Mouse (Mus musculus) limb, embryonic 10.5 days (tissue): ENCODE results near the gene Ace. TPM values are rescaled to one million over a fixed set of nuclear protein-coding genes. Genes with fewer than 3 reads are reported as not detected.

Source experiments
- DNase-seq: peaks from one replicate; pipeline ENCODE4 v3.0.0-alpha.2; 2017; ENCODE audit warnings: low spot score
- H3K27ac ChIP-seq: fragments of 300-500 bp; sonication (generic); 2 replicates; pipeline ENCODE4 v1.5.1; 2016; ENCODE audit warnings: mild to moderate bottlenecking
- H3K27me3 ChIP-seq: fragments of 300-500 bp; sonication (generic); 2 replicates; pipeline ENCODE4 v1.6.1; 2016; ENCODE audit warnings: low read depth, mild to moderate bottlenecking; ENCODE audit not compliant: poor library complexity, severe bottlenecking
- H3K36me3 ChIP-seq: fragments of 300-500 bp; sonication (generic); 2 replicates; pipeline ENCODE4 v1.6.1; 2016; ENCODE audit warnings: mild to moderate bottlenecking, moderate library complexity
- H3K4me1 ChIP-seq: fragments of 300-500 bp; sonication (generic); 2 replicates; pipeline ENCODE4 v1.6.1; 2016
- H3K4me3 ChIP-seq: fragments of 300-500 bp; sonication (generic); 2 replicates; pipeline ENCODE4 v1.5.1; 2016; ENCODE audit warnings: mild to moderate bottlenecking, moderate library complexity
- H3K9me3 ChIP-seq: fragments of 300-500 bp; sonication (generic); replicated peaks from 2 replicates; pipeline ENCODE4 v1.6.1; 2016; ENCODE audit warnings: mild to moderate bottlenecking
- WGBS: fragments of 180-500 bp; shearing (Covaris S2); methylation state at CpG from one replicate; pipeline ENCODE4 v1.1.7; 2016; 5-methylcytosine and 5-hydroxymethylcytosine counted together
- polyA plus RNA-seq: library from polyadenylated mRNA; unstranded; fragments of >200 nt; fragmentation: Nextera tagmentation; extraction: Ambion mirVana; gene quantifications from 2 replicates; pipeline ENCODE4 v1.2.1, GENCODE M21; 2016

The Ace gene
- polyA plus RNA-seq, 1 experiment from 2014 or later: 0.16 TPM

DNA sequence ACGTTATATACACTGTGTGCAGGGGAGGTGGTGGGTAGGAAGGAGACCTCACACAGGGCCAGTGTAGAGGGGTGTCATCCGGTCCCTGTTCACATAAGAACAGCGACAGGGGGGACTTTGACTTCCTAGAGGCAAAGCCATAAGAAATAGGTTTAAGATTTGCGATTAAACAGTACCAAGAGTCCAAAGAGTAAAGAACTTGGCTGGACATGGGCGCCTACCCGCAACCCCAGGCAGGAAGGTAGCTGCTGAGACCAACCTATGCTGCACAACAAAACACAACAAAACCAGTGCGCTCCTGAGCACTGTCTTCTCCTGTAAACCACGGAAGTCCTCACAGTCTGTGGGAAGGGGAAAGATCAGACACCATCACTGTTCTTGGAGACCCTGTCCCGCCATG lies 15.6 kb upstream of the Ace start:
- Histone ChIP-seq H3K27me3 (no peaks in the 10 kb centered on the region), H3K4me3 (no peak overlapping the region), H3K36me3 (no peaks in the 10 kb centered on the region), H3K9me3 (no peaks in the 10 kb centered on the region), H3K4me1 (peaks cover 28% of the 10 kb centered on the region), H3K27ac (peak overlapping the region; percentile 15; the same call in 1 of the 2 replicates)
- 88% methylated on average over 9 of the region's 9 CpGs for WGBS
- DNase-seq: no peak

DNA sequence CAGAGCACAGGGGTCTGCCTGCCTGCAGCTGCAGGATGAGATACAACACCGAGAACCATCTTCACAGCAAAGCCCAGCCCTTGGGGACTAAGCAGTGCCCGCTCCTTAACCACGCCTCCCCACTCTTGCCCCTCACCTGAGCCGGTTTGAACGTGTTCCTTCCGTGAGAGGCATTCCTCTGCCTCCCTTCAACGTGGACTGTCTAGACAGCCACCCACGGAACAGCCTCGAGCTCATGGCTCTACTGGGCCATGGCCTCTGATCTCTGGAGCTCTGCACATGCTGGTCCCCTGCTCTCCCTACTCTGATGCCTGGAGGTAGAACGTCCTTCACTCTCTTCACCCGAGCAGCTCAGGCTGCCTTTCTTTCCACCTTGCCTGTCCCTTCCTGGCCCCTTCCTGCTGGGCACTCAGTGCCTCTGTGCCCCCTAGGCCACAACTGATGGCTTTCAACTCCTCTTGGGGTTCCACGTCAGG lies 14.8 kb upstream of the Ace start, which contains the start of gene Cyb561:
Cyb561 (minus strand) TSS at position 426 of the 476 bp plus-strand sequence.
- Histone ChIP-seq H3K36me3 (no peaks in the 10 kb centered on the region), H3K27ac (0 out of 2 replicates have a peak within 1 kb of the TSS, but pooled peaks have one; percentile 15), H3K9me3 (no peaks in the 10 kb centered on the region), H3K4me3 (no peak within 1 kb of the TSS), H3K27me3 (no peaks in the 10 kb centered on the region), H3K4me1 (peaks cover 25% of the 10 kb centered on the region)
- 74% methylated on average over 12 of the region's 12 CpGs for WGBS
- no peak for DNase-seq

DNA sequence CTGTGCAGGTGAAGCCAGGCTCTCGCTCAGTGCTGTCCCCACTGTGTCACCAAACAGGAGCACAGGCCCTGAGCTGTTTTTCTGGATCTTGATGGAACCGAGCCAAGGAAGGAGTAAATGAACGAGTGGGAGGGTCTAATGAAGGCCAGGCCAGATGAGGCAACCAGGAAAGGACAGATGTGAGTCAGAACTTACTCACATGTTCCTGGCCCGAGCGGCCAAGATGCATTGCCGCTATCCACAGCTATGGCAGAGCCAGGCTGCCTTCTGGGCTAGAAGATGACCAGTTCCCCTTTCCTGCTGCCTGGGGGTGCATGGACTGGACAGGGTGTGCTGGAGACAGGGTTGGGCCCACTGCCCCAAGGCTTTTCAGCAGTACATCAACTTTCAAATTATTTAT lies 14.3 kb upstream of the Ace start:
- Histone ChIP-seq H3K27ac (no peak overlapping the region), H3K4me1 (peaks cover 23% of the 10 kb centered on the region), H3K4me3 (no peak overlapping the region), H3K36me3 (no peaks in the 10 kb centered on the region), H3K27me3 (no peaks in the 10 kb centered on the region), H3K9me3 (no peaks in the 10 kb centered on the region)
- WGBS: 82% methylated on average over 6 of the region's 6 CpGs
- DNase-seq: no peak

DNA sequence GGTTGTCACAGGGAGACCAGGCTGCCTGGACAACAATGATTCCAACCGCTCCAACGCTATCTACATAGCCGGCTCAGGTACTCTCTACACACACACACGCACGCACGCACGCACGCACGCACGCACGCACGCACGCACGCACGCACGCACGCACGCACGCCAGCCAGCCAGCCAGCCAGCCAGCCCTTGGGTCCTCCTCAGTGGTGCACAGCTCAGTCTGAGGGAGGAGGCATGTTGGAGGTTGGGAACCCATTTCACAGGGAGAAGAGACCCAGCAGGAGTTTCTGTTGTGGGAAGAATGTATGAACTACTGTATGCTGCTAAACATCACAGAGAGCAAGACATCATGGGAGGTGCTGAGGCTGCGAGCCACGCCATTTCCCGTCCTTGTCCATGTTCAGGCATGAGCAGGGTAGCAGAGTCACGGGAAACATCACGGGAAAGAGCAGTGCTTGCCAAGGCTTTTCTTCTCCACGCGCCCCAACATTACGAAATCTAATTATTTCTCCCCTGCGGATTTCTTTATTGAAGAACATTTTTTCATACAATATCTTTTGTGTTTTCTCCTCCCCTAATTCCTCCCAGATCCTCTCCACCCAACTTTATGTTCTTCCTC lies 11.8 kb upstream of the Ace start:
- no peak for DNase-seq
- no peaks in the 10 kb centered on the region for H3K36me3 ChIP-seq
- no peaks in the 10 kb centered on the region for H3K27me3 ChIP-seq
- H3K4me3 ChIP-seq: no peak overlapping the region
- 94% methylated on average over 28 of the region's 28 CpGs for WGBS
- peaks cover 17% of the 10 kb centered on the region for H3K4me1 ChIP-seq
- no peak overlapping the region for H3K27ac ChIP-seq
- H3K9me3 ChIP-seq: no peaks in the 10 kb centered on the region

DNA sequence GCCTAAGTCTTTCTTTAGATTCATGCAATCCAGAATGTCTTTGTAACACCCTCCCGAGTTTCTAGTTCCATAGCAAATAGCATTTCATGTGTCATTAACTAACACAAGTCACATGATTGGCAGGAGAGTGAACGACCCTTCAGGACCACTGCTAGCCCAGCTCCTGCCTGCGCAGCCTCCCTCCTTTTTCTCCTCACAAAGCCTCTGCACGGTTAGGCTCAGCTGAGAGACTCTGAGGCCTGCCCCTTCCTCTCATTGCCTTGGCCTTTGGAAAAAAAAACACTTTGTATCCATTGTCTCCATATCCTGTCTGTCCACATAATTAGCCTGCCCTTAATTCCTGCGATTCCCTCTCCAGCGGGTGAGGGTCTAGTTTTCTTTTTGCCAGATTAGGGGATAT lies 10.2 kb upstream of the Ace start:
- H3K4me3 ChIP-seq: no peak overlapping the region
- no peaks in the 10 kb centered on the region for H3K9me3 ChIP-seq
- H3K27ac ChIP-seq: no peak overlapping the region
- H3K4me1 ChIP-seq: peaks cover 4% of the 10 kb centered on the region; the same call in 1 of the 2 replicates
- 69% methylated on average over 6 of the region's 6 CpGs for WGBS
- DNase-seq: no peak
- H3K27me3 ChIP-seq: no peaks in the 10 kb centered on the region
- no peaks in the 10 kb centered on the region for H3K36me3 ChIP-seq

DNA sequence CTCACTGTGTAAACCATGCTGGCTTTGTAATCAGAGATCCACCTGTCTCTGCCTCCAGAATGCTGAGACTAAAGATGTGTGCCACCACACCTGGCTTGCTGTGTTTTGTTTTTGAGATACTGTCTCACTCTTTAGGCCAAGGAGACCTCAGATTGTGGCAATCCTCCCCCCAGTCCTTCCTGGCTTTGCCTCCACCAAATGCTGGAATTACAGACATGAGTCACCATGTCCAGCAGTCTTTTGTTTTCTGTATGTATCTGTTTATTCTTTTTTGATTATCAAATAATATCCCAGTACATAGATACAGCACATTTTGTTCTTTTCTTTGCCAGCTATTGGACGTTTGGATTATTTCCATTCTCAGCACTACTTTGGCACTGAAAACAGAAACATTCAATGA lies 9.2 kb upstream of the Ace start:
- Histone ChIP-seq H3K27me3 (no peaks in the 10 kb centered on the region), H3K9me3 (no peaks in the 10 kb centered on the region), H3K4me3 (no peak overlapping the region), H3K4me1 (no peaks in the 10 kb centered on the region; the same call in 1 of the 2 replicates), H3K27ac (no peak overlapping the region), H3K36me3 (no peaks in the 10 kb centered on the region)
- WGBS: 51% methylated on average over 1 of the region's 1 CpGs
- no peak for DNase-seq

DNA sequence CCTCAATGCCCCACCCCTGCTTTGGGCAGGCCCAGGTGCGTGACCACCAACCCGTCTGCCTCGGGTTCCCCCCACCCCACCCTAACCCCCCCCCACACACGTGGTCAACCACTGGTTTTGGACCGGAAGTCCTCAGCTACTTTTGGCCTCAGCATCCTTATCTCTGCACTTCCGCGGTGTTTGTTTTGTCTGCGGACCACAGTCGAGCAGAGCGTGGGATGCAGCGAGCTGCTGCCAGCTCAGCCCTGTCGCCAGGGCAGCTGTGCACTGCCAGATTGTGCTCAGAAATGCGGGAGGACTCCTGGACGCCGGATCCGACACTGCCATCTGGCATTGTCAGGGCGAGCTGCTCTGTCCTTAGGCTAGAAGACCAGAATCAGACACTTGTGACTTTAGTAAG lies 8.4 kb upstream of the Ace start:
- no peak for DNase-seq
- Histone ChIP-seq H3K36me3 (no peaks in the 10 kb centered on the region), H3K4me1 (no peaks in the 10 kb centered on the region; the same call in 1 of the 2 replicates), H3K9me3 (no peaks in the 10 kb centered on the region), H3K4me3 (no peak overlapping the region), H3K27me3 (no peaks in the 10 kb centered on the region), H3K27ac (no peak overlapping the region)
- 63% methylated on average over 17 of the region's 17 CpGs for WGBS

DNA sequence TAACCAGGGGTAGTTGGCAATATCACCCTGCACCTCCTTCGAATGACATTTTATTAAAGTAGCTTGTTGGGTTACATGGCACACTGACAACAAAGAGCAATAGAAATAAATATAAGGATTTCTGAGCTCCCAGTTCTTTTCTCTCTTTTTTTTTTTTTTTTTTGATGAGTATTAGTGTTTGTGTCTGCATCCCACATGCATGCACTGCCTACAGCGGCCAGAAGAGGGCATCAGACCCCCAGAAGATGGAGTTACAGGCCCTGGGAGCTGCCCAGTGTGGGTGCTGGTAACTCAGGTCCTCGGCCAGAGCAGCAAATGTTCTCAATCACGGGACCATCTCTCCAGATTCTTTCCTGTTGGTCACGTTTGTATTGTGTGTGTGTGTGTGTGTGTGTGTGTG lies 3.1 kb upstream of the Ace start:
- H3K36me3 ChIP-seq: no peaks in the 10 kb centered on the region
- H3K27ac ChIP-seq: no peak overlapping the region
- peaks cover 44% of the 10 kb centered on the region for H3K27me3 ChIP-seq
- peaks cover 18% of the 10 kb centered on the region for H3K4me1 ChIP-seq
- H3K4me3 ChIP-seq: no peak overlapping the region
- H3K9me3 ChIP-seq: no peaks in the 10 kb centered on the region
- DNase-seq: no peak
- WGBS: 65% methylated on average over 5 of the region's 5 CpGs

DNA sequence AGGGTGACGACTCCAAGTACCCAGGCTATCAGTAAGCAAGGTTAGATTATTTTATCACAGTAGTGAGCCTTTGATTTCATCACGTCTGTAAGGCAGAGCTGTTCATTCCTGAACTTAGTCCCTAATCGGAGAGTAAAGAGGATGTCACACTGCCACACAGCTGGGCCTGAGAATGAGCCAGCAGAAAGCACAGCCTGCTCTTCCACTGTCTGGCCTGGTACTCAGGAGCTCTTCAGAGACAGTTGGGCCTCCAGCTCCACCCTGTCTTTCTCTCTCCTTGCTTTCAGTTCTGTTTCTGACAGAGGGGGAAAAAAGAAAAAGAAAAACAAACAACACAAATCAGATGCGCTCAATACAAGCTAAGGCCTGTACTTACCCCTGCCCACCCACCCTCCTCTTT lies 1.5 kb upstream of the Ace start:
- no peaks in the 10 kb centered on the region for H3K9me3 ChIP-seq
- 80% methylated on average over 4 of the region's 4 CpGs for WGBS
- H3K4me3 ChIP-seq: no peak overlapping the region
- H3K27ac ChIP-seq: no peak overlapping the region
- no peaks in the 10 kb centered on the region for H3K36me3 ChIP-seq
- H3K27me3 ChIP-seq: peaks cover 60% of the 10 kb centered on the region
- DNase-seq: no peak
- H3K4me1 ChIP-seq: peaks cover 18% of the 10 kb centered on the region

DNA sequence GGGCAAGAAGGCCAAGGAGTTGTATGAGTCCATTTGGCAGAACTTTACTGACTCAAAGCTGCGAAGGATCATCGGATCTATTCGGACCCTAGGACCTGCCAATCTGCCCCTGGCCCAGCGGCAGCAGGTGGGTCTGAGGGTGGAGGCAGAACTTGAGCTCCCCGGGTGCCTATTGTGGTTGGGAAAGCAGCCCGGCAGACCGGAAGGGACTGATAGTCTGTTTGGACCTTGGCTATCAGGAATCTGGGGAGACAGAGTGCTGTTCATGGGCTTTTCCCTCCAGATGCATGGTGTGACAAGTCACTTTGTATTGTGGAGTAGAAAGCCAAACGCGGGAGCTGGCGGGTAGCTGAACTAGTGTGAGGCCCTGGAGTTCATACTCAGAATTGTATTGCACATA lies 1.2 kb downstream of the Ace start:
- no peak for DNase-seq
- H3K36me3 ChIP-seq: no peaks in the 10 kb centered on the region
- WGBS: 52% methylated on average over 10 of the region's 10 CpGs
- H3K27ac ChIP-seq: no peak overlapping the region
- peaks cover 18% of the 10 kb centered on the region for H3K4me1 ChIP-seq
- peaks cover 72% of the 10 kb centered on the region for H3K27me3 ChIP-seq
- H3K4me3 ChIP-seq: no peak overlapping the region; the same call in 1 of the 2 replicates
- no peaks in the 10 kb centered on the region for H3K9me3 ChIP-seq

DNA sequence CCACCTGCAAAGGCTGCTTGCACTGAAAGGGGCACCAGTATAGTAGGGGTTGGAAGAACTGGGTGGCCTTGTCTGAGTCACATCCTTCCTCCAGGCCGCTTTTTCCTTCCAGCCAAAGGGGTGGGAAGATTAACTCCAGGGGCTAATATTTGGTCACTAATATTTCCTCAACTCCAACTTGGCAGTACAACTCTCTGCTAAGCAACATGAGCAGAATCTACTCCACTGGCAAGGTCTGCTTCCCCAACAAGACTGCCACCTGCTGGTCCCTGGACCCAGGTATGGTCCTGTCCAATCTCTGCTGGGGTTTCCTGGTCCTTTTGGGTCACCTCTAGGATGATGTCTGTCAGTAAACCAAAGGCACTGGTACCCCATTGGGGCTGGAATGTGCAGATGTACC lies 1.8 kb downstream of the Ace start:
- no peaks in the 10 kb centered on the region for H3K36me3 ChIP-seq
- DNase-seq: no peak

DNA sequence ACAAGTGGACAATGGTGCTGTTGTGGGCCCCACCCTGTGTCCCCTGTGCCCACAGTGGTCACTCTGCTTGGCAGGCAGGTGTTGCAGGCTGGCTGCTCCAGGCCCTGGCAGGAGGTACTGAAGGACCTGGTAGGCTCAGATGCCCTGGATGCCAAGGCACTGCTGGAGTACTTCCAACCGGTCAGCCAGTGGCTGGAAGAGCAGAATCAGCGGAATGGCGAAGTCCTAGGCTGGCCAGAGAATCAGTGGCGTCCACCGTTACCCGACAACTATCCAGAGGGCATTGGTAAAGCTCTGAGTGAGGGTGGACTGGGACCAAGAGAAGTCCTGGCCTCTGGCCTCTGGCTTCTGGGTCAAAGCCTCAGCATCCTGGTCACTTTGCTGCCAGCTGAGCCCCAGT lies 6.8 kb downstream of the Ace start:
- no peaks in the 10 kb centered on the region for H3K4me1 ChIP-seq
- H3K27me3 ChIP-seq: peaks cover 30% of the 10 kb centered on the region
- 94% methylated on average over 6 of the region's 6 CpGs for WGBS
- H3K36me3 ChIP-seq: no peaks in the 10 kb centered on the region
- DNase-seq: no peak
- H3K4me3 ChIP-seq: no peak overlapping the region
- no peaks in the 10 kb centered on the region for H3K9me3 ChIP-seq
- no peak overlapping the region for H3K27ac ChIP-seq

More for the DNA sequence above, 1.8 kb downstream of the Ace start:
- H3K4me3 ChIP-seq: no peak overlapping the region
- no peaks in the 10 kb centered on the region for H3K9me3 ChIP-seq
- no peak overlapping the region for H3K27ac ChIP-seq
- H3K27me3 ChIP-seq: peaks cover 73% of the 10 kb centered on the region
- H3K4me1 ChIP-seq: peaks cover 18% of the 10 kb centered on the region
- 55% methylated on average over 1 of the region's 1 CpGs for WGBS

DNA sequence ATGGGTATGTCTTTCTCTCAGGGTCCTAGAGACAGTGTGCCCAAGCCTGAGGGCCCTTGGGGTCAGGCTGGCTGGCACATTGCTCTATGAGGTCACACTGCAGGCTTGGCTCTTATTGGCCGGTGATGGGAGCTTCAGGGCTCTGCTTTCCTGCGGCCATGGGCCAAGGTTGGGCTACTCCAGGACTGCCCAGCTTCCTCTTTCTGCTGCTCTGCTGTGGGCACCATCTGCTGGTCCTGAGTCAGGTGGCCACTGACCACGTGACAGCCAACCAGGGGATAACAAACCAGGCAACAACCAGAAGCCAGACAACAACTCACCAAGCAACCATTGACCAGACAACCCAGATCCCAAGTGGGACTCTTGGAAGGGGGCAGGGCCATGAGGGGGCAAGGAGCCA lies 7.3 kb downstream of the Ace start:
- 81% methylated on average over 3 of the region's 3 CpGs for WGBS
- H3K4me3 ChIP-seq: no peak overlapping the region
- no peaks in the 10 kb centered on the region for H3K9me3 ChIP-seq
- H3K27ac ChIP-seq: no peak overlapping the region
- no peaks in the 10 kb centered on the region for H3K36me3 ChIP-seq
- peaks cover 25% of the 10 kb centered on the region for H3K27me3 ChIP-seq
- DNase-seq: no peak
- no peaks in the 10 kb centered on the region for H3K4me1 ChIP-seq

DNA sequence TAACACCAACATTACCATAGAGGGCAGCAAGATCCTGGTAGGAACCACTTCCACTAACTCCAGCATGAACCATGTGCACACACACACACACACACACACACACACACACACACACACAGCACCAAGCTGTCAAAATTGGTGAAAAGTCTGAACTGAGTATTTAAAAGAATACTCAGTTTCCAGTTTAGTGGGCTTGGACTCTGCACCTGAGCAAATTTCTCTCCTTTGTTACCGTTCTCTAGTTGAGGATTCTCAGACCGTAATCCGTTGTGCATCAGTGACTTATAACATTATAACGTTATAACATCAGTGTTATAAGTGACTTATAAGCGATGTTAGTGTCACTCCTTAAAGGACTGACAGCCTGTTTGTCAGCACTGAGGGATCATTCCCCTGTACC lies 7.9 kb downstream of the Ace start:
- Histone ChIP-seq H3K9me3 (no peaks in the 10 kb centered on the region), H3K4me1 (no peaks in the 10 kb centered on the region), H3K27me3 (peaks cover 19% of the 10 kb centered on the region; the same call in 1 of the 2 replicates), H3K27ac (no peak overlapping the region), H3K4me3 (no peak overlapping the region), H3K36me3 (no peaks in the 10 kb centered on the region)
- no peak for DNase-seq
- WGBS: 94% methylated on average over 5 of the region's 5 CpGs
